Mouse (Mus musculus) monocyte, adult 2 months (primary cell): ENCODE measurements around the gene Zmynd8.

ENCODE experiments used
- DNase-seq, 2 experiments: peaks; one replicate each; pipeline ENCODE4 v3.0.0; 2022; ENCODE audit warnings: low spot score in 2 of 2, low read depth in 1 of 2

Gene Zmynd8

DNA sequence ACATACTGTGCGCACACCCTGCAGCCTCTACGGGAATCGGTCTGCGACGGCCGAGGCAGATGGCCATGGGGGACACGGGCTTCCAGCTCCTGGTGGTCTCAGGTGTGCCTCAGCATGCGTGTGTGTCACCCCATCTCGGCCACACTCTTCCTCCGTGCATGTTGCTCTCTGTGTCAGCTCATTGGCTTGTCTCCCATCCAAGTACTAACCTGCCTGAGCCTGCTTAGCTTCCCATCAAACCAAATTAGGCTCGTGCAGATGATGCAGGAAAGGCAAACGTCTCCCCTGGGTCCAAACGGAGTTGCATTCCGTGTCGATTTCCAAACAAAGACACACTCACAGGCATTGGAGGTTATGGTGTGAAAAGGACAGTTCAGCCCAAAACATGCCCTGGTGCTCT lies 141.0 kb downstream of the Zmynd8 start:
- no peak for DNase-seq

- DNase-seq: no peak
Measured at GRCm38 (mm10) chr2:165752704-165753103, 146.1 kb downstream of the Zmynd8 start.

DNA sequence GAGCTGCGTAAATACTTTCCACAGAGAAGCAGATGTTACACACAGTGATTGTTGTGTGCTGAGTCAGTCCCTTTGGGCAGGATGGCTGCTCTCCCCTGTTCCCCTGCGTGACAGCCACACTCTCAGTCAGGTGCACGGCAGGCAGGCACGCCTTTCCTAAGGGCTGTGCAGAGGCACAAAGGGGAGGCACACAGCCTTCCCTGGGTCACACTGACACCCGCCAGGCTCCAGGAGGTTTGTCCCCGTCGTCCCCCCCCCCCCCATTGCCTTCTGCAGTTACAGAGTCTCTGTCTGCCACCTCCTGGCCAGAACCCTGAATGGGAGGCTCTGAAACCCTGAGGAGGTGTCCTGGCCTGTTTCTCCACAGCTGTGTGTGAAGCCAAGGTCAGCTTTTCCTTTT lies 147.7 kb downstream of the Zmynd8 start:
- no peak for DNase-seq

GRCm38 (mm10) chr2:165748426-165748825 lies 150.4 kb downstream of the Zmynd8 start:
- DNase-seq: no peak

DNA sequence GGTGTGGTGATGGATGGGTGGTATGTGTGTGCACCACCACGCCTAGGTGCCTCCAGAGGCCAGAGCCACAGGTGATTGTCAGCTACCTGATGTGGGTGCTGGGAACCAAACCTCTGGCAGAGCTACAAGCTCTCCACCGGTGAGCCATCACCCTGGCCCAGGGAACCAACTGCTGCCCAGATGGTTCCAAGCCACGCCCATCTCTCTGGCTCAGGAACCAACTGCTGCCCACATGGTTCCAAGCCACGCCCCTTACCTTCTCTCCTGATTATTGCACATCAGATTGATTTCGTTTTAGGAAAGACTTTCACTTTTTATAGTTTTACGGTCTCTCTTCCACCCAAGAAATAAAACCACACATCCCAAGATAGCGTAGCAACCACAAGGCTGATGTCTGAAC lies 150.8 kb downstream of the Zmynd8 start:
- DNase-seq: no peak

DNA sequence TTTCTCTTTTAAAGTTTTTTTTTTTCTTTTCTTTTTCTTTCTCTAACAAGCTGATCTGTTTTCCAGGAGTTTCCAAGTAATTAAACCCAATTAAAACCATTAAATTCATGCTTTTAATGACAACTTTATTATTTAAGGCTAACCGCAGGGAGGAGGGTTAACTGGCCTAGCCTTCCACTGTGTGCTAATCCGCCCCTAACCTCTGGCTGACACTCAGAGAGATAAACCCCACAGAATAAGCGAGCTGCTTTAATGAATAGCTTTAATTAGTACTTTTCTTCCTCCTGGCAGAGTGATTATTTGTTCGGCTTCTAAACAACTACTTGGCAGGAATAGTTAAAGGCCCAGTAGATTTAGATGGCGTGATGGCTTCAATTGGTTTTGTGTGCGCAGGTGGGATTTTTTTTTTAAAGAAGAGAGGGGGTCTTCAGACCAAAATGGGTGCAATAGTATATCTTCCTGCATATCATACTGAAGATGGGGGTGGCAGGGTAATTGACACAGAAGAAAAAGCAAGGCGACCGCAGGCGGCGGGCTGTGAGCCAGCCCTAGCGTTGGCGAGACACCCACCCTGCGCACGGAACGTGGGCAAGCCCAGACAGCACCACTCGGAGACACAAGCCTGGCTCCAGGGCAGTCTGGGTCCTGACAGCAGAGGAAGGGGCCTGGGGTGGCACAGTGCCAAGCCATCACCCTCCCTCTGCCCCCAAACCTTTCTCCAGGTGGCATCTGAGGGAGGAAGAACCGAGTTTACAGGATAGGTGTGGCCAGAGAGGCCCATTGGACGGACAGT lies 153.3 kb downstream of the Zmynd8 start:
- DNase-seq: no peak

DNA sequence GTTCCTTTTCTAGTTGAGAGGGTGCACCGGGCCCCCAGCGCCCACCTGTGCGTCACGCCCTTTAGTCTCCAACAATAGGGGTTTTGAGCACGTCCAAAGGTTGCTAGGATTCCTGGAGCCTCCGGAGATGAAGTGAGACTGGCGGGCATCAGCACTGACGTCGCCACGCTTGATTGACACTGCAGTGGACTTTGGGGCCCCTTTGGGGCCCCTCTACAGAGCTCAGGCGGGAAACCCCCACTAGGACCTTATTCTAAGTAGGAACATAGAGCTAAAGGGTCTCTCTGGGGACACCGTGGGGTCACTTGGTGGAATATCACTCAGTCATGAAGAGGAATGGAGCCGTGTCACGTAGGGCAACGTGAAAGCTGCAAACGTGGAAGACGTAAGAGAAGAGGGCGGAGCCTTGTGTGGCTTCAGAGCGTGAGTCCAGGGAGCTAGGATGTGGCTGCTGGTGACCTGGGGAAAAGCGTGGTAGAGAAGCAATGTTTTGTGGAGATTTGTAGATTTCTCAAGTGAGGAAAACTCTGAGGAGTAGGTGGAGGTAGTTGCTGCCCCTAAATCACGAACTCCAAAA lies 156.5 kb downstream of the Zmynd8 start:
- DNase-seq: no peak

DNA sequence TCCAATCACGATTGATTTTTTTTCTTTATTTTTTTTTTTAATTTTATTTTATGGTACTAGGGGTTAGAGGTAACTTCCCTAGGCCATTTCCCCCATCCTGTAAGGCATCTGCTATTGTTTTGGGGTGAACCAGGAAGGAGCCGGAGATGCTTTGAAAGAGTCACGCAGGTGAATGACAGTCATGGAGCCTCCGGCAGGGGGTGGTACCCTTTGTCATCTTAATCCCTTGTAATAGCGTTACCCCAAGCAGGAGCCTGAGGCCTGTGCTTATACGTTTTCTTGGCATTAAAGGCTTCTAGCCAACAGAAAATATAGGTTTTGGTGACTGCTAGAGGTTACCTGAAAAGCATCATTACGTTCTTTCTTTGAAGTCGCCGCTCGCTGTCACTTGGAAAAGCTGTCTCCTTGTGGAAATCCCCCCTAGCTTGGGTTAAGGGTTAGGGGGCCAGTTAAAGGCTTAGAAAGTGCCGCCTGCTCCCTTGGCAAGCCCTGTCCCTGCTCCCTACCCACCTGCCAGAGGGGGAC lies 157.2 kb downstream of the Zmynd8 start:
- no peak for DNase-seq

DNA sequence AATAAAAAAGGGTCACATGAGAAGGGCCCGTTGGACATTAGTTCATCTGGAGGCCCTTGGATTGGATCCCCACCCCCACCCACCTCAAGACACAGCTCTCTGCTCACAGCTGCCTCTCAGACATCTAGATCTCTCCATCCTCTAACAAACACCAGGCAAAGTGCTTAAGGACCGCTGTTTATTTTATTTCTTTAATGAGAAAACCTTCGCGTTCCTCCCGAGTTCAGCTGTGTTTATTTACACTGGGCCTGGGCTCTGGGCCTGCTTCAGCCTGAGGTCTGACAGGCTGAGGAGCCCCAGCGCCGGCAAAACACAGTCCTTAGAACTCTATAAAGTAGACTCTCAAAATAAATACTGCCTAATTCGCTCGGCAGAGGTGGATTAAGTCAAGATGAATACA lies 157.8 kb downstream of the Zmynd8 start:
- no peak for DNase-seq

DNA sequence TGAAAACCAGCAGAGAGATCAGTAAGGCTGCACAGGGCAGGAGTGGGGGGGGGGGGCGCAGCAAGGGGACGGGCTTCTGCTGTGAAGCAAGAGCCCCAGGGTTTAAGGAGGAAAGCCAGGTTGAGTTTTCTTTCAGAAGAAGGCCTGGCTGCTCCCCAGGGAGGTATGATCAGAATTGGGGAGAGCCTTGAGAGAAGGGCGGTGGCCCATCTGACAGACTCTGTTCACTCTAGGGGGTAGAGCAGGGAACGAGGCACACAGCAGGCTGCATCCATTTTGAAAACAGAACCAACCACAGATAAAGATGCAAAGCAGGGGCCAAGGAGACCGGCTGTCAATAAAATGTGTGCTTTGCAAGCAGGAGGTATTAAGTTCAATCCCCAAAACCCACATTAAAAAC lies 158.4 kb downstream of the Zmynd8 start:
- no peak for DNase-seq

GRCm38 (mm10) chr2:165736297-165736696 lies 162.5 kb downstream of the Zmynd8 start:
- DNase-seq: no peak
